Mouse (Mus musculus) hindbrain, embryonic 14.5 days (tissue): ENCODE results near the gene Lyzl6. TPM values are rescaled to one million over a fixed set of nuclear protein-coding genes. Genes with fewer than 3 reads are reported as not detected.

Experiments used
- ATAC-seq: fragments of 200-750 bp; cut with Nextera tagmentation; 2 replicates; pipeline ENCODE4 v1.8.0; 2017; ENCODE audit warnings: moderate number of reproducible peaks, mild to moderate bottlenecking, moderate TSS enrichment, moderate library complexity; ENCODE audit not compliant: low FRiP score
- DNase-seq: peaks from one replicate; pipeline ENCODE4 v3.0.0-alpha.2; 2015; ENCODE audit warnings: low spot score
- H3K27ac ChIP-seq: fragments of 300-500 bp; sonication (generic); 2 replicates; pipeline ENCODE4 v1.5.1; 2014; ENCODE audit warnings: mild to moderate bottlenecking, moderate library complexity
- H3K27me3 ChIP-seq: fragments of 300-500 bp; sonication (generic); 2 replicates; pipeline ENCODE4 v1.6.1; 2014; ENCODE audit warnings: mild to moderate bottlenecking, low read length, mixed read lengths; ENCODE audit not compliant: control insufficient read depth, insufficient read depth
- H3K36me3 ChIP-seq: fragments of 300-500 bp; sonication (generic); replicated peaks from 2 replicates; pipeline ENCODE4 v1.6.1; 2014; ENCODE audit not compliant: control insufficient read depth, insufficient read depth
- H3K4me1 ChIP-seq: fragments of 300-500 bp; sonication (generic); replicated peaks from 2 replicates; pipeline ENCODE4 v1.6.1; 2014; ENCODE audit warnings: antibody characterized with exemption, low read length, mixed read lengths; ENCODE audit not compliant: control insufficient read depth, insufficient read depth
- H3K4me2 ChIP-seq: fragments of 300-500 bp; sonication (generic); replicated peaks from 2 replicates; pipeline ENCODE4 v1.6.1; 2014; ENCODE audit warnings: mild to moderate bottlenecking, moderate library complexity
- H3K4me3 ChIP-seq: fragments of 300-500 bp; sonication (generic); replicated peaks from 2 replicates; pipeline ENCODE4 v1.5.1; 2014; ENCODE audit warnings: mild to moderate bottlenecking, low read length
- H3K9ac ChIP-seq: fragments of 300-500 bp; sonication (generic); 2 replicates; pipeline ENCODE4 v1.6.1; 2014
- H3K9me3 ChIP-seq: fragments of 300-500 bp; sonication (generic); 2 replicates; pipeline ENCODE4 v1.6.1; 2016; ENCODE audit warnings: low read length; ENCODE audit not compliant: control insufficient read depth
- WGBS: fragments of 180-500 bp; shearing (Covaris S2); extraction: QIAGEN DNeasy Blood & Tissue Kit; methylation state at CpG from one replicate; pipeline ENCODE4 v1.1.7; 2014; 5-methylcytosine and 5-hydroxymethylcytosine counted together
- polyA plus RNA-seq: library from polyadenylated mRNA; unstranded; fragments of >200 nt; fragmentation: Nextera tagmentation; extraction: Ambion mirVana; gene quantifications from 2 replicates; pipeline ENCODE4 v1.2.1, GENCODE M21; 2014

Lyzl6 gene
- polyA plus RNA-seq, 1 experiment from 2014 or later: not detected

GRCm38 (mm10) chr11:103648656-103649055 is 10.0 kb upstream of the Lyzl6 start:
- Histone ChIP-seq H3K4me1 (peaks cover 13% of the 10 kb centered on the region), H3K27ac (no peak overlapping the region), H3K36me3 (no peaks in the 10 kb centered on the region), H3K4me2 (no peak overlapping the region), H3K9ac (no peak overlapping the region), H3K27me3 (peaks cover 68% of the 10 kb centered on the region), H3K4me3 (no peak overlapping the region), H3K9me3 (no peaks in the 10 kb centered on the region)
- 28% methylated on average over 7 of the region's 7 CpGs for WGBS
- ATAC-seq: no peak
- no peak for DNase-seq

GRCm38 (mm10) chr11:103647921-103648620 is 9.4 kb upstream of the Lyzl6 start:
- Histone ChIP-seq H3K4me3 (no peak overlapping the region), H3K4me1 (peaks cover 13% of the 10 kb centered on the region), H3K36me3 (no peaks in the 10 kb centered on the region), H3K27ac (no peak overlapping the region), H3K9me3 (no peaks in the 10 kb centered on the region), H3K4me2 (no peak overlapping the region), H3K27me3 (peaks cover 62% of the 10 kb centered on the region), H3K9ac (no peak overlapping the region)
- WGBS: 8% methylated on average over 11 of the region's 11 CpGs
- ATAC-seq (no peak), DNase-seq (no peak)

DNA sequence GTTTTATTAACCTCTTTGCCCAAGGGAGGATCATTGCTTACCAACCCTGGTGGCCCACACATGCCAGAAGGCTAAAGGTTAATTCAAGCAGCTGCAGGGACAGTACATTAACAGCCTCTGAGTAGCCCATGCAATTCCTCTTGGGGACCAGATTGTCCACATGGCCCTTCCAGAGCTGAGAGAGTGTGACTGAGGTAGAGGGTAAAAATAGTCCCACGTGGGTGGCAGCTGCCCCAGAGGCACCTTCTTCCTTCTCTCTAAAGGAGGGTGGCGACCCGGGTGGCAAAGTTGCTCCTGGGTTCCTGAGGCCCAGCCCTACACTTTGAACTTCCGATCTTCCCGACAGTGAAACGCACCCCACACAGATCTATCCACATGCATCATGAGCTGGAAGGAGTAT is 7.6 kb upstream of the Lyzl6 start:
- Histone ChIP-seq H3K9me3 (no peaks in the 10 kb centered on the region), H3K4me1 (peaks cover 13% of the 10 kb centered on the region), H3K4me3 (no peak overlapping the region), H3K4me2 (no peak overlapping the region), H3K36me3 (no peaks in the 10 kb centered on the region), H3K27me3 (peaks cover 45% of the 10 kb centered on the region), H3K27ac (no peak overlapping the region), H3K9ac (no peak overlapping the region)
- DNase-seq (no peak), ATAC-seq (no peak)
- 75% methylated on average over 6 of the region's 6 CpGs for WGBS

DNA sequence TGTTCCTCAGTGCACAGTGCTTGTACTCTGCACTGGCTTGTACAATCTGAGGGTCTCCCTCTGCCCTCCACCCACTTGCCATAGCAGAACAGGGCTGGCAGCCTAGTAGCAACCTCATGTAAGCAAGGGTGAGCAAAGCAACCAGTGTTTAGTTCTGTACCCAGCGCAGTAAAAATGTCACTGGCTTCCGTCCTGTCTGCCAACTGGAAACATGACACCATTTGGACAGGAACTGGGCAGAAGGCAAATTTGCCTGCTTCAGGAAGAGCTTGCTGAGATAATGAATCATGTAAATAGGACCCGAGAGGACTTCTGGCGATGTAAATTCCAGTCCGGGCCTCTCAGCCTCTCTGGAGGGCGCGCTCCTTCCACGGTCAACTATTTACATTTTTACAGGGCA is 7.0 kb upstream of the Lyzl6 start:
- DNase-seq (no peak), ATAC-seq (no peak)
- no peak overlapping the region for H3K4me2 ChIP-seq
- H3K4me1 ChIP-seq: peaks cover 13% of the 10 kb centered on the region
- no peak overlapping the region for H3K4me3 ChIP-seq
- 77% methylated on average over 8 of the region's 8 CpGs for WGBS
- H3K27ac ChIP-seq: no peak overlapping the region
- no peak overlapping the region for H3K9ac ChIP-seq
- H3K36me3 ChIP-seq: no peaks in the 10 kb centered on the region
- H3K27me3 ChIP-seq: peaks cover 45% of the 10 kb centered on the region
- H3K9me3 ChIP-seq: no peaks in the 10 kb centered on the region

DNA sequence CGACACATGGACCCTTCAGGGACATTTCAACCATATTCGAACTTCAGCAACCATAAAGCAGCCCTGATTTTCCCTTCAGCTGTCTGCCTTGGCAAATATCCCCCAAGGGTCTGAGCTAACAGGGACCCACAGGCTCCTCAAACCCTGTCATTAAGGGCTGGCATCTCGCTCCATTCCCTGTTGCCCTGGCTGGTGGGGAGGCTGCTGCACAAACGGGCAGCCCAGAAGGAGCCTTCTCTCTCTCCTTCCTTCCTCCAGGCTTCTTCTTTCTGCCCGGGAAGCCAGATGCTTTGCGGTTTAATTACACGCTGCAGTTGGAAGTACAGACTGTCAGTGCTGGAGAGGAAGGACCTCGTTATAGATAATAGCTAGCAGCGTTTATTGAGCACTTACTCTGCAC is 4.5 kb upstream of the Lyzl6 start:
- 77% methylated on average over 9 of the region's 9 CpGs for WGBS

DNA sequence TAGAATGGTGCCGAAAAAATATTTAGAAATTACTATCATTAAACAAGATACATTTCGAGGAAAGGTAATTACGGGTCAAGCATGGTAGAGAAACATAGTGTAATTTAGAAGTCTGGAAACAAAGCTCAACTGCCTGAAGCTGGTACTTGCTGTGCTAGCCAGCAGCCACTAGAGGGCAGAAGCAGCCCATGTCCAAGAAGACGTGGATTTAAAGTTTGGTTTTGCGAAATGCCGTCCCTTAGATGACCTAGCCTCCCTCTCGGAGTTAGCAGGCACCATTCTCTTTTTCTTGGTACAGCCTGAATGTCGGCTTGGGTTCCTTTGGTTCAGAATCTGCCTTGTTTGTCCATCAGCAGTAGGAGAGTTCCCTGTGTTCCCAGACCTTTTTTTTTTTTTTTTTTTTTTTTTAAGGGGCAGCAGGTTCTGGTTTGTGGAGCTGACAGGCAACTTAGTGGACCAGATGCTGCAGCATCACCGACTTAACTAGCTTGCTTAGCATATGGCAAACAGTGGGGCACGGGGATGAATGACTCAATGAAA is 787 bp upstream of the Lyzl6 start:
- 7% methylated on average over 10 of the region's 10 CpGs for WGBS
- DNase-seq: peak; percentile 84
- Histone ChIP-seq H3K4me1 (no peaks in the 10 kb centered on the region), H3K4me3 (no peak overlapping the region), H3K27me3 (peaks cover 6% of the 10 kb centered on the region; the same call in 1 of the 2 replicates), H3K4me2 (0 out of 2 replicates have a peak overlapping the region, but pooled peaks have one; percentile 9), H3K27ac (no peak overlapping the region), H3K9me3 (no peaks in the 10 kb centered on the region), H3K36me3 (no peaks in the 10 kb centered on the region), H3K9ac (no peak overlapping the region)
- ATAC-seq: no peak

More for the DNA sequence above, 4.5 kb upstream of the Lyzl6 start:
- H3K27ac ChIP-seq: no peak overlapping the region
- no peaks in the 10 kb centered on the region for H3K4me1 ChIP-seq
- H3K9me3 ChIP-seq: no peaks in the 10 kb centered on the region
- H3K27me3 ChIP-seq: peaks cover 20% of the 10 kb centered on the region
- no peak overlapping the region for H3K9ac ChIP-seq
- H3K4me2 ChIP-seq: no peak overlapping the region
- H3K4me3 ChIP-seq: no peak overlapping the region
- ATAC-seq (no peak), DNase-seq (no peak)
- H3K36me3 ChIP-seq: no peaks in the 10 kb centered on the region

DNA sequence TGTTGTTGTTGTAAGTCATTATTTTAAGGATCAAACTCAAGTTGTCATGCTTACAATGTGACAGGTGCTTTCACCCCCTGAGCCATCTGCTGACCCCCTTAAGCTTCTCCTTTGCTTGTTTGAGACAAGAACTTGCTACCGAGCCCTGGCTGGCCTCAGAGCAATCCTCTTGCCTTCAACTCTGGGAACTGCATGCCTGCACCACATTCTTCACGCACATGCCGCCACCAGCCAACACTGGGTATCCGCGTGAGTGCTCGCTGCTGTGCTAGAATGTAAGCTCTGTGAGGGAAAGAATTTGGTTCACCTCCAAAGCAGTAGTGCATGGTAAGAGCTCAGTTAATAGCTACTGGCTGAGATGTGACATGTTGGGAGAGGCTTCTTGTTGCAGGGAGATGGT is 2.4 kb downstream of the Lyzl6 start:
- Histone ChIP-seq H3K27me3 (peaks cover 6% of the 10 kb centered on the region; the same call in 1 of the 2 replicates), H3K27ac (no peak overlapping the region), H3K4me3 (no peak overlapping the region), H3K9ac (no peak overlapping the region), H3K4me2 (no peak overlapping the region), H3K36me3 (no peaks in the 10 kb centered on the region), H3K9me3 (no peaks in the 10 kb centered on the region), H3K4me1 (no peaks in the 10 kb centered on the region)
- no peak for DNase-seq
- no peak for ATAC-seq
- WGBS: 87% methylated on average over 6 of the region's 6 CpGs

DNA sequence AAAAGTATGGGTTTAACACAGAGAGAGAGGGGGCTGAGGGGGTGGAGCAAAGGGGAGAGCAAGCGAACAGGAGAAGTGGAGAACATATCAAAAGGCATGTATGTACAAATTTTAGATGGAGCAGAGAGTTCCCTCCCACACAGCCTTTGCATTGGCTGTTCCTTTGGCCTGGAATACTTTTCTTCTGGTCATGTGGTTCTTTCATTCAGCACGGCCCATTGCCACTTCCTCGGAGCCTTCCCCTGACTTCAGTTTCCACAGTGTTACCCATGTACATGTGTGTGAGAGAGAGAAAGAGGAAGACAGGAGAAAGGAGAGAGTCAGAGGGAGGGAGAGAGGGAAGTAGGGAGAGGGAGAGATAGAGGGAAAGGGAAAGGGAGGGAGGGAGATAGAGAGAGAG is 3.2 kb downstream of the Lyzl6 start:
- no peak for DNase-seq
- Histone ChIP-seq H3K4me2 (no peak overlapping the region), H3K27ac (no peak overlapping the region), H3K4me3 (no peak overlapping the region), H3K27me3 (no peaks in the 10 kb centered on the region), H3K9ac (no peak overlapping the region), H3K9me3 (no peaks in the 10 kb centered on the region), H3K36me3 (no peaks in the 10 kb centered on the region), H3K4me1 (no peaks in the 10 kb centered on the region)
- ATAC-seq: no peak
- 81% methylated on average over 3 of the region's 3 CpGs for WGBS

- Histone ChIP-seq H3K9ac (no peak overlapping the region), H3K36me3 (no peaks in the 10 kb centered on the region), H3K4me1 (no peaks in the 10 kb centered on the region), H3K4me3 (no peak overlapping the region), H3K9me3 (no peaks in the 10 kb centered on the region), H3K27ac (no peak overlapping the region), H3K4me2 (no peak overlapping the region), H3K27me3 (no peaks in the 10 kb centered on the region)
- 91% methylated on average over 7 of the region's 7 CpGs for WGBS
- ATAC-seq: no peak
- DNase-seq: no peak
Observed at GRCm38 (mm10) chr11:103634806-103635205, 3.9 kb downstream of the Lyzl6 start.
